Mouse (Mus musculus): ENCODE measurements at regions not wholly inside any gene's neighbourhood (a gene's known extent, or its start where the extent isn't known, plus 50 kb on each side); places are given as distances from the start of the nearest gene placed in this dataset.
"Not testable (repeated sequence)": the region's sequence is repeated elsewhere in the genome, so short reads cannot be mapped to it uniquely, and the experiment has no call there.

GRCm38 (mm10) chr11:28993270-28993847, 137.2 kb upstream of the Pnpt1 start:
- intact Hi-C loops (cut with DNase I), result no loop called here
- DNase-seq, result no peak

DNA sequence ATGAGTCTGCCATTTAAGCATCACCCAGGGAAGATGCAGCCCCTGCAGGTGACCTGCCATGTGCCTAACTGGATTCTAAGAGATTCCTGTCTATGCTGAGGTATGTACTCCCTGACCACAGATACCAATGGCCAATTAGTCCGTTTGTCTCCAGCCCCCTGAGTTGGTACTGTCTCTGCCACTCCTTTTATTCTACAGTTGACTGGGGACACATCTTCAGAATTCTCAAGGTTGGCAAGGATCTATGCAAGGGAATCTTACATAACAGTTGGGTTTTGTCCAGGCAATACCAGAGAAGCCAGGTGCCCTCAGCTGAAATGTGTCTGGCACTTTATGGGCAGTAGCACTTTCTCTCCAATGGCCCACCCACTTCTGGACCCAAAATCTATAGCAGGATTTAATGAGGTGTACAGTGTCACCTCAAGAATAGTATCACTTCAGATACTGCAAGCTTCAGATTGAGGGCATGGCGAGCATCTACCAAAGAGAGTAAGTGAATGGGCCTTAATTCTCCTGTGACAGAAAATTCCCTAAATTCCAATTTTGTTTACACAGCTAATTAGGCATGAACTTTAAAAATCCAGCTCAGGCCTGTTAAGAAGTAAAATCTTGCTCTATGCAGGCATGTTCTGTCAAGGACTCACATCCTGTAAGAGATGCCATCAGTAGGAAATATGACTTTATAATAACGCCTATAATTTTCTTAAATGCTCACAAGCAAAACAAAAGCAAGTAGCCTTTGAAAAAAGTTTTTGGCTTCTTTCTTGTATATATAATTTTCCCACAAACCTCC, 132.0 kb upstream of the Pnpt1 start:
- no peak for DNase-seq
- intact Hi-C loops (cut with DNase I), result no loop called here

- DNase-seq, result no peak
- intact Hi-C loops (cut with DNase I), result no loop called here
These were observed 131.3 kb upstream of the Pnpt1 start for GRCm38 (mm10) chr11:28999196-28999595.

GRCm38 (mm10) chr11:28999620-29000019, 130.9 kb upstream of the Pnpt1 start:
- no peak for DNase-seq
- intact Hi-C loops (cut with DNase I), result no loop called here

DNA sequence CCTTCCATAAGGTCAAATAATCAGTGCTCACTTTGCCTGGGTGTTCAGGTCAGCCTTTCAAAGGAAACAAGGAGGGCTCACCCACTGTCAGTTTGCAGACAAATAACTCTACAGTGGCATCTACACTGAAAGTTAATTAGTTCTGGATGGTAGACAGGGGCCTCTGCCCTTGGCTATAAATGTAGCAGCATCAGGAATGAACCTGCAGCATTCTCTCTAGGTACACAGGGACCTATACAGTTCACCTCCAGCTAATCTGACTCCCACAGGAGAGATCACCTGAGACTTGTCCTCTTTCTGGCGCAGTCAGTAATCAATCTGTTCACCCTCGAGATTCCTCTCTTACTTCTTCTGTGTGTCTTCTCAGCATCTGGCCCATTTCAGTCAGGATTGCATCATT, 130.3 kb upstream of the Pnpt1 start:
- no peak for DNase-seq
- intact Hi-C loops (cut with DNase I), result no loop called here

DNA sequence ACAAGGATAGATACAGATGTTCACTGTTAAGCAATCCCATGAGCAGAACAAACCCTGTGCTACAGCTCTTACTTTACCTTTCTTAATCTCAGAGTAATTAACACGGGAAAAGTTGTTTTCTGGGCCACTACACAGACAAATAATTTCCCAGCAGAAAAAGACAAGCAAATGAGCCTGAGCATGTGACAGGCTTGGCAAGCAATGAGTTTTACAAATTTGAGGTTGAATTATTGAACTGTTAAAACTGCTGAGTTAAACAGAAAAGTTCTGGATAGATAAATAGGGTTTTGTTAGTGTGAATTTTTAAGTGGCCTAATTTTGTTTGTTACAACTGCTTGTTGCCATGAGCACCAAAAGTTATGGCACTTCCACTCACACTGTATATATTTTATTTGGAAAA, 113.1 kb upstream of the Pnpt1 start:
- no peak for DNase-seq
- intact Hi-C loops (cut with DNase I), result no loop called here

DNA sequence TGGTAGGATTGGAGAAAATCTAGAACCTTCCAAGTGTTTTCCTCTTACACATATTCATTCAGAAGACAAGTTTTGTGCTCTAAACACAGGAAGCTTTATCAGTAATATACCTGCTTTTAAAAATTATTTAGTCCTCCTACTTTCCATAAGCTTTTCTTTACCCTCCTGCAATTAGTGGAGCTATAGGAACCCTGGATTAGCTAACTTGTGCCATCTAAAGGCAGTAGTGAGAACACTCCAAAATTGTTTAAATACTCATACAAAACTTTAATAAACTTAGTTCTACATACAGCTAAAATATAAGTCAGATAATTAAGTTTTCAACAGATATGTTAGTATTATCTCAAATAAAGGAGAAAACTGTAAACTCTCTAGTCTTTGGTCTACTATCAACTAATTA, 89.7 kb upstream of the Pnpt1 start:
- intact Hi-C loops (cut with DNase I), result loop anchor here (5.0 to 10.0 kb wide), 2 partner anchors 236 to 304 kb away; no protein-coding TSS in a partner anchor

DNA sequence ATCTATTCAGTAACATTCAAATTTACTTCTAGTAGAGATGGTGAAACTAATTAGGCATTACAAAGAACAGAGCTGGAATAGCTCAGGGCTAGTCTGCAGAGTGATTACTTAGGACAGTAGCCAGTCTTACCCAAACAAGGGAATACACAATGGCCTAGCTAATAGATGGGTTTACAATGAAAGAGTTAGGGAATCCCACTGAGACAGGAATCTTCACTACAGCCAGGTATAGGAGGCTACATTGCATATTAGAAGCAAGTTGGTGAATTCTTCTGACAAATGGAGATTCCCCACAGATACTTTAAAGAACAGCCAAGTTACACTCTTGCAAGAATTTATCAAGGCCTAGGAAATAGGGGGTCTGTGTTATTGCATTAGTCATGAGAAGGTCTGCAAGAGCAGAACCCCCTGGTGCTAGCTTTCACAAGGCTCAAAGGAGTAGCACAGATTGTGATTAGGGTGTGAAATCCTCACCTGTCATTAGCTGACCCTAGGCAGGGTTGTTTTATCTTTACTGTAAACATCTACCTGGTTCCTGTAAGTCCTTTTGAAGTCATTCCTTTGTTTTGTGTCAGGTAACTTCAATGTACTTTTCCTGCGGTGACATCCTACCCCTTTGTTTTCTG, 82.4 kb upstream of the Pnpt1 start:
- not testable (repeated sequence) for DNase-seq
- intact Hi-C loops (cut with DNase I), result loop anchor here (10.0 kb wide), 1 partner anchor 243 kb away; no protein-coding TSS in a partner anchor

More for the DNA sequence above, 89.7 kb upstream of the Pnpt1 start:
- DNase-seq, result no peak

- no peak for DNase-seq
- intact Hi-C loops (cut with DNase I), result no loop called here
These were observed 77.9 kb upstream of the Pnpt1 start for GRCm38 (mm10) chr11:29052625-29053024.

DNA sequence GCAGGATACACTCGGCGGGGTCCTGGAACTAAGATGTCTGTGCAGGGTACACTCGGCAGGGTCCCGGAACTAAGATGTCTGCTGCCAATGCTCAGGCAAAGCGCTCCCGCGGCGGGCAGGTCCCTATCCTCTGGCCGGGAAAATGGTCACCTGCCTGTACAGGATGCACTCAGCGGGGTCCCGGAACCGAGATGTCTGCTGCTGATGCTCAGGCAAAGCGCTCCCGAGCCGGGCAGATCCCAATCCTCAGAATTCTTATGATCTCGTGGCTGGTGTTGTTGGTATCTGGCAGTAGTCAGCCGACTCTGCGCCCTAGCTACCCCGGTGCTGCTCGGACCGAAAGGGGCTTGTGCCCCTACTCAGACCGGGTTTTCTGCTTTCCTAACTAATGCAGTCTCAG, 61.0 kb upstream of the Pnpt1 start:
- DNase-seq; intact Hi-C loops (cut with DNase I): not testable (repeated sequence)

GRCm38 (mm10) chr11:29072231-29072630, 58.3 kb upstream of the Pnpt1 start:
- DNase-seq, result no peak
- intact Hi-C loops (cut with DNase I), result no loop called here
